Mouse (Mus musculus) MEL (cell line): ENCODE data around the gene Slc22a1.

Experiments used
- CTCF ChIP-seq, 3 experiments: IDR thresholded peaks in 2 of 3; conservative IDR thresholded peaks in 1 of 3; 2 replicates each; pipeline ENCODE4 v1.5.1; 2011 to 2012; ENCODE audit warnings: low read length in 3 of 3, low read depth in 2 of 3, mild to moderate bottlenecking in 2 of 3, improper control_type of control experiment in 1 of 3, inconsistent platforms in 1 of 3, mixed read lengths in 1 of 3, moderate library complexity in 1 of 3; ENCODE audit not compliant: control insufficient read depth in 1 of 3, insufficient read depth in 1 of 3, poor library complexity in 1 of 3, severe bottlenecking in 1 of 3
- E2F4 ChIP-seq: IDR thresholded peaks from 2 replicates; pipeline ENCODE4 v1.6.1; 2011; ENCODE audit warnings: low read depth, low read length, improper control_type of control experiment, borderline replicate concordance
- MAX ChIP-seq: IDR thresholded peaks from 2 replicates; pipeline ENCODE4 v1.6.1; 2011; ENCODE audit warnings: low read length, improper control_type of control experiment
- SMC3 ChIP-seq: IDR thresholded peaks from 2 replicates; pipeline ENCODE4 v1.6.1; 2011; ENCODE audit warnings: low read depth, low read length, improper control_type of control experiment
- USF1 ChIP-seq: IDR thresholded peaks from 2 replicates; pipeline ENCODE4 v1.6.1; 2014; ENCODE audit warnings: low read depth, mild to moderate bottlenecking, inconsistent platforms, low read length, improper control_type of control experiment, moderate library complexity

DNA sequence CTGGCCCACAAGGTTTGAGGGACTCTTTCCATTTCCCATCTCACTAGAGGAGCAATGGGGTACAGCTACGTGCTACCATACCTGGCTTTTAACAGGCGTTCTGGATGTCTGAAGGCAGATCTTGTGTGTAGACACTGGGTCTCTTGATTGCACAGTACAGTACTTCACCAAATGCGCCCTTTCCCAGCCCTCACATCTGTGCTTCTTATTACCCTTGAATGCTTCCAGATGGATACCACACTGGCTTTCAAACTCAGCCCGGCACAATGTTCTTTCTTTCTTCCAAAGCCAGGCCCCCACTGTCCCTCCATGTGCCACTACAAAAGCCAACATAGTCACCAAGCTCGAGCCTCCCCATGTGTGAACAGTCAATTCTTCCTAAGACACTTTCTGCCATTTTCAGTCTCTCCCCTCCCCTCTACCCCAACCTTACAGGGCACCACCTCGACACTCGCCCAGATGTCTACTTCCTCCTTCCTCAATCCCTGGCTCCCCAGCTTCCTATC lies 3.3 kb downstream of the Slc22a1 start:
- TF ChIP-seq E2F4 (no peak), SMC3 (no peak), USF1 (no peak), CTCF (IDR thresholded peaks at IDR 0.05 in 2 of 3, conservative IDR thresholded peaks at IDR 0.05 in 1 of 3; ENCODE audit: control insufficient read depth in 1 of 3, insufficient read depth in 1 of 3, low read depth in 2 of 3, low read length in 3 of 3, poor library complexity in 1 of 3, severe bottlenecking in 1 of 3) (no peak), MAX (no peak)
